ENCODE assay signal across 18 mouse cellular contexts in the genomic region with DNA sequence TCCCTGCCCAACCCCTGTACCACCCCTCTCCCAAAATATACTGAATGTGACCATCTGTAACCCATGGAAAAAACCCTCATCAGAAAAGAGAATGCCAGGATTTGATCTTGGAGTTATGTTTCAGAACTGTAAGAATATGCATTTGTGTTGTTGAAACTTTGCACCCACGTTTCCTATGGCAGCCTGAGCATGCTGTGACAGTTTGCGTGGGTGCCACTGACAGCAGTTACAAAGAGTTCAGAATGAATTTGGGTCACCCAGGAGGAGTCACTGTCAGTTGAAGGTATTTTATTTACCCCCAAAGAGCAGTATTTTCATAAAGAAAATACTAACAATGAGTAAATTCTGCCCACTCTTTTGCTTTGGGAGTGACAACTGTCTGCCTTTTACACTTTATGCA.
"Had no signal": no experiment of that assay in that cellular context is flagged by ENCODE, and none has a peak within 500 bp of the region (broad histone marks: within the 10 kb centered on the region; RNA-seq: fewer than 3 reads in every experiment).

No protein-coding gene starts in this region.

- H3K27ac ChIP-seq: kidney, embryonic 15.5 days; limb, embryonic 10.5 days; limb, embryonic 13.5 days; liver, embryonic 12.5 days; liver, embryonic 15.5 days; lung, embryonic 15.5 days; midbrain, embryonic 10.5 days; midbrain, embryonic 13.5 days; stomach, postnatal 0 days had no signal

- DNase-seq: kidney, adult 8-10 months; kidney, postnatal 10 days; kidney, postnatal 36 days; liver; lung, adult 18-20 months; lung, postnatal 10 days; lung, postnatal 36 days; thymus, postnatal 25 days had no signal

- H3K4me3 ChIP-seq: kidney, embryonic 15.5 days; limb, embryonic 10.5 days; limb, embryonic 13.5 days; liver, embryonic 12.5 days; liver, embryonic 15.5 days; lung, embryonic 15.5 days; megakaryocyte, embryonic 14.5 days; midbrain, embryonic 10.5 days; midbrain, embryonic 13.5 days had no signal
